Mouse (Mus musculus): ENCODE results near the gene Cmip. TPM values are rescaled to one million over a fixed set of nuclear protein-coding genes. Genes with fewer than 3 reads are reported as not detected.

Cmip gene
- polyA plus RNA-seq, 1 experiment from 2014 or later, result 13.7 TPM

- no peaks in the 10 kb centered on the region for H3K36me3 ChIP-seq (ENCODE audit: control insufficient read depth, insufficient read depth, low read length)
- H3K4me2 ChIP-seq (ENCODE audit: low read depth, low read length), result no peak overlapping the region
- no peak overlapping the region for H3K4me3 ChIP-seq (replicated peaks; ENCODE audit: low read length)
- peaks cover 7% of the 10 kb centered on the region for H3K4me1 ChIP-seq (ENCODE audit: control insufficient read depth, insufficient read depth, low read length)
- WGBS, result 27% methylated on average over 5 of the region's 5 CpGs
- no peak overlapping the region for H3K27ac ChIP-seq (ENCODE audit: low read length)
- no peak overlapping the region for H3K9ac ChIP-seq (ENCODE audit: low read length)
- ATAC-seq (ENCODE audit: insufficient read depth, low FRiP score), result peak; percentile 58; the same call in 1 of the 2 replicates
- no peaks in the 10 kb centered on the region for H3K9me3 ChIP-seq (replicated peaks; ENCODE audit: control insufficient read depth, low read length)
- H3K27me3 ChIP-seq (ENCODE audit: control insufficient read depth, insufficient read depth, low read length), result no peaks in the 10 kb centered on the region
Measured at GRCm38 (mm10) chr8:117465250-117465649, 208.4 kb downstream of the Cmip start.

GRCm38 (mm10) chr8:117467466-117467865 is 210.6 kb downstream of the Cmip start:
- Histone ChIP-seq H3K9ac (ENCODE audit: low read length) (no peak overlapping the region), H3K4me2 (ENCODE audit: low read depth, low read length) (no peak overlapping the region), H3K27ac (ENCODE audit: low read length) (no peak overlapping the region), H3K4me3 (replicated peaks; ENCODE audit: low read length) (no peak overlapping the region), H3K9me3 (replicated peaks; ENCODE audit: control insufficient read depth, low read length) (no peaks in the 10 kb centered on the region), H3K36me3 (ENCODE audit: control insufficient read depth, insufficient read depth, low read length) (no peaks in the 10 kb centered on the region), H3K4me1 (ENCODE audit: control insufficient read depth, insufficient read depth, low read length) (peaks cover 12% of the 10 kb centered on the region), H3K27me3 (ENCODE audit: control insufficient read depth, insufficient read depth, low read length) (no peaks in the 10 kb centered on the region)
- 85% methylated on average over 10 of the region's 10 CpGs for WGBS
- no peak for ATAC-seq (ENCODE audit: insufficient read depth, low FRiP score)

- Histone ChIP-seq H3K27ac (ENCODE audit: low read length) (peak overlapping the region; percentile 49), H3K9ac (ENCODE audit: low read length) (peak overlapping the region; percentile 50), H3K9me3 (replicated peaks; ENCODE audit: control insufficient read depth, low read length) (no peaks in the 10 kb centered on the region), H3K4me3 (replicated peaks; ENCODE audit: low read length) (peak overlapping the region; percentile 33; the same call in 1 of the 2 replicates), H3K4me2 (ENCODE audit: low read depth, low read length) (peak overlapping the region; percentile 47), H3K36me3 (ENCODE audit: control insufficient read depth, insufficient read depth, low read length) (no peaks in the 10 kb centered on the region), H3K27me3 (ENCODE audit: control insufficient read depth, insufficient read depth, low read length) (no peaks in the 10 kb centered on the region), H3K4me1 (ENCODE audit: control insufficient read depth, insufficient read depth, low read length) (peaks cover 12% of the 10 kb centered on the region)
- peak; percentile 10; the same call in 1 of the 2 replicates for ATAC-seq (ENCODE audit: insufficient read depth, low FRiP score)
- 24% methylated on average over 16 of the region's 16 CpGs for WGBS
Measured at GRCm38 (mm10) chr8:117469431-117470341, 212.8 kb downstream of the Cmip start.

GRCm38 (mm10) chr8:117470342-117470781 is 213.5 kb downstream of the Cmip start:
- H3K27ac ChIP-seq (ENCODE audit: low read length), result peak overlapping the region; percentile 70
- peak overlapping the region; percentile 33 for H3K4me3 ChIP-seq (replicated peaks; ENCODE audit: low read length)
- H3K4me2 ChIP-seq (ENCODE audit: low read depth, low read length), result peak overlapping the region; percentile 47
- no peaks in the 10 kb centered on the region for H3K9me3 ChIP-seq (replicated peaks; ENCODE audit: control insufficient read depth, low read length)
- peak; percentile 87 for ATAC-seq (ENCODE audit: insufficient read depth, low FRiP score)
- peak overlapping the region; percentile 50 for H3K9ac ChIP-seq (ENCODE audit: low read length)
- no peaks in the 10 kb centered on the region for H3K36me3 ChIP-seq (ENCODE audit: control insufficient read depth, insufficient read depth, low read length)
- peaks cover 12% of the 10 kb centered on the region for H3K4me1 ChIP-seq (ENCODE audit: control insufficient read depth, insufficient read depth, low read length)
- under 1% methylated on average over 14 of the region's 14 CpGs for WGBS
- H3K27me3 ChIP-seq (ENCODE audit: control insufficient read depth, insufficient read depth, low read length), result no peaks in the 10 kb centered on the region

- Histone ChIP-seq H3K27ac (ENCODE audit: low read length) (no peak overlapping the region), H3K9ac (ENCODE audit: low read length) (no peak overlapping the region), H3K4me3 (replicated peaks; ENCODE audit: low read length) (no peak overlapping the region), H3K27me3 (ENCODE audit: control insufficient read depth, insufficient read depth, low read length) (no peaks in the 10 kb centered on the region), H3K36me3 (ENCODE audit: control insufficient read depth, insufficient read depth, low read length) (no peaks in the 10 kb centered on the region), H3K9me3 (replicated peaks; ENCODE audit: control insufficient read depth, low read length) (no peaks in the 10 kb centered on the region), H3K4me1 (ENCODE audit: control insufficient read depth, insufficient read depth, low read length) (peaks cover 12% of the 10 kb centered on the region), H3K4me2 (ENCODE audit: low read depth, low read length) (no peak overlapping the region)
- 27% methylated on average over 3 of the region's 3 CpGs for WGBS
- ATAC-seq (ENCODE audit: insufficient read depth, low FRiP score), result no peak
Measured at GRCm38 (mm10) chr8:117471174-117471573, 214.3 kb downstream of the Cmip start.

GRCm38 (mm10) chr8:117471655-117472054 is 214.8 kb downstream of the Cmip start:
- Histone ChIP-seq H3K4me2 (ENCODE audit: low read depth, low read length) (no peak overlapping the region), H3K9ac (ENCODE audit: low read length) (no peak overlapping the region), H3K27ac (ENCODE audit: low read length) (no peak overlapping the region), H3K27me3 (ENCODE audit: control insufficient read depth, insufficient read depth, low read length) (no peaks in the 10 kb centered on the region), H3K36me3 (ENCODE audit: control insufficient read depth, insufficient read depth, low read length) (no peaks in the 10 kb centered on the region), H3K4me3 (replicated peaks; ENCODE audit: low read length) (no peak overlapping the region), H3K9me3 (replicated peaks; ENCODE audit: control insufficient read depth, low read length) (no peaks in the 10 kb centered on the region), H3K4me1 (ENCODE audit: control insufficient read depth, insufficient read depth, low read length) (peaks cover 12% of the 10 kb centered on the region)
- ATAC-seq (ENCODE audit: insufficient read depth, low FRiP score), result no peak
- WGBS, result 68% methylated on average over 9 of the region's 9 CpGs

- no peaks in the 10 kb centered on the region for H3K36me3 ChIP-seq (ENCODE audit: control insufficient read depth, insufficient read depth, low read length)
- ATAC-seq (ENCODE audit: insufficient read depth, low FRiP score), result no peak
- WGBS, result 86% methylated on average over 4 of the region's 4 CpGs
- H3K4me3 ChIP-seq (replicated peaks; ENCODE audit: low read length), result no peak overlapping the region
- no peaks in the 10 kb centered on the region for H3K27me3 ChIP-seq (ENCODE audit: control insufficient read depth, insufficient read depth, low read length)
- H3K9me3 ChIP-seq (replicated peaks; ENCODE audit: control insufficient read depth, low read length), result no peaks in the 10 kb centered on the region
- peaks cover 12% of the 10 kb centered on the region for H3K4me1 ChIP-seq (ENCODE audit: control insufficient read depth, insufficient read depth, low read length)
- H3K27ac ChIP-seq (ENCODE audit: low read length), result no peak overlapping the region
- no peak overlapping the region for H3K4me2 ChIP-seq (ENCODE audit: low read depth, low read length)
- H3K9ac ChIP-seq (ENCODE audit: low read length), result no peak overlapping the region
Measured at GRCm38 (mm10) chr8:117472332-117472731, 215.5 kb downstream of the Cmip start.

- 0% methylated on average over 5 of the region's 5 CpGs for WGBS
- H3K36me3 ChIP-seq (ENCODE audit: control insufficient read depth, insufficient read depth, low read length), result no peaks in the 10 kb centered on the region
- H3K9me3 ChIP-seq (replicated peaks; ENCODE audit: control insufficient read depth, low read length), result peaks cover 3% of the 10 kb centered on the region
Measured at GRCm38 (mm10) chr8:117474944-117475343, 218.1 kb downstream of the Cmip start.

GRCm38 (mm10) chr8:117475819-117476218 is 219.0 kb downstream of the Cmip start:
- H3K27ac ChIP-seq (ENCODE audit: low read length), result no peak overlapping the region
- no peak overlapping the region for H3K9ac ChIP-seq (ENCODE audit: low read length)
- H3K36me3 ChIP-seq (ENCODE audit: control insufficient read depth, insufficient read depth, low read length), result no peaks in the 10 kb centered on the region
- WGBS, result 71% methylated on average over 7 of the region's 7 CpGs
- no peaks in the 10 kb centered on the region for H3K27me3 ChIP-seq (ENCODE audit: control insufficient read depth, insufficient read depth, low read length)
- no peak for ATAC-seq (ENCODE audit: insufficient read depth, low FRiP score)
- H3K4me3 ChIP-seq (replicated peaks; ENCODE audit: low read length), result no peak overlapping the region
- no peak overlapping the region for H3K4me2 ChIP-seq (ENCODE audit: low read depth, low read length)
- H3K9me3 ChIP-seq (replicated peaks; ENCODE audit: control insufficient read depth, low read length), result peaks cover 6% of the 10 kb centered on the region
- H3K4me1 ChIP-seq (ENCODE audit: control insufficient read depth, insufficient read depth, low read length), result peaks cover under 1% of the 10 kb centered on the region

More at GRCm38 (mm10) chr8:117474944-117475343, 218.1 kb downstream of the Cmip start:
- Histone ChIP-seq H3K4me1 (ENCODE audit: control insufficient read depth, insufficient read depth, low read length) (peaks cover 8% of the 10 kb centered on the region), H3K27me3 (ENCODE audit: control insufficient read depth, insufficient read depth, low read length) (no peaks in the 10 kb centered on the region), H3K9ac (ENCODE audit: low read length) (no peak overlapping the region), H3K27ac (ENCODE audit: low read length) (no peak overlapping the region), H3K4me3 (replicated peaks; ENCODE audit: low read length) (no peak overlapping the region), H3K4me2 (ENCODE audit: low read depth, low read length) (no peak overlapping the region)
- ATAC-seq (ENCODE audit: insufficient read depth, low FRiP score), result peak; percentile 66
